Mouse (Mus musculus) erythroblast, embryonic 14.5 days (primary cell): Measurements from ENCODE around the gene Psap.

Source experiments
- GATA1 ChIP-seq: IDR thresholded peaks from 2 replicates; pipeline ENCODE4 v1.6.1; 2012; ENCODE audit warnings: low read length, inconsistent platforms, mixed read lengths
- TAL1 ChIP-seq: IDR thresholded peaks from 3 replicates; pipeline ENCODE4 v1.6.1; 2012; ENCODE audit warnings: low read length, inconsistent platforms, mixed read lengths

GRCm38 (mm10) chr10:60266842-60267401, 10.5 kb upstream of the Psap start:
- TF ChIP-seq GATA1: no peak
- TF ChIP-seq TAL1: no peak
